Mouse (Mus musculus): ENCODE measurements around the gene 4931429L15Rik. TPM values are rescaled to one million over a fixed set of nuclear protein-coding genes. Genes with fewer than 3 reads are reported as not detected.

4931429L15Rik gene
- not detected for polyA plus RNA-seq (2015; fragmentation: Illumina TruSeq; extraction: RNeasy Lipid Tissue Mini Kit (QIAGEN cat#74804); ENCODE audit: insufficient read depth, low read depth, low replicate concordance)

DNA sequence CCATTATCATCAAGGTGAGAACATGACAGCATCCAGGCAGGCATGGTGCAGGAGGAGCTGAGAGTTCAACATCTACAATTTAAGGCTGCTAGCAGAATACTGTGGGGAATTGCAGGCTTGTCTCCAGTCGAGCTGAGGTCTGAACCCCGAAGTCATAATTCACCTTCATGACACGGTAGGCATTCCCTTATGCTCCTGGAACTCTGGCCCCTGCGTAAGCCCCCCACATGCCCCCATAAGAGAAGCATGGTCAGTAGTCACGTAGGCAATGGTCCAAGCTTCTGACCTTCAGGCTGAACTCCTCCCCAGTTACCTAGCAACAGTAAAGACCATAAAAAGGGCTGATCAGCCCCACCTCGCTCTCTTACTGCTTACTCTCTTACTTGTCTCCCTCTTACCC is at the start of gene 4931429L15Rik:
4931429L15Rik (minus strand) TSS at position 101 of the 400 bp plus-strand sequence.

DNA sequence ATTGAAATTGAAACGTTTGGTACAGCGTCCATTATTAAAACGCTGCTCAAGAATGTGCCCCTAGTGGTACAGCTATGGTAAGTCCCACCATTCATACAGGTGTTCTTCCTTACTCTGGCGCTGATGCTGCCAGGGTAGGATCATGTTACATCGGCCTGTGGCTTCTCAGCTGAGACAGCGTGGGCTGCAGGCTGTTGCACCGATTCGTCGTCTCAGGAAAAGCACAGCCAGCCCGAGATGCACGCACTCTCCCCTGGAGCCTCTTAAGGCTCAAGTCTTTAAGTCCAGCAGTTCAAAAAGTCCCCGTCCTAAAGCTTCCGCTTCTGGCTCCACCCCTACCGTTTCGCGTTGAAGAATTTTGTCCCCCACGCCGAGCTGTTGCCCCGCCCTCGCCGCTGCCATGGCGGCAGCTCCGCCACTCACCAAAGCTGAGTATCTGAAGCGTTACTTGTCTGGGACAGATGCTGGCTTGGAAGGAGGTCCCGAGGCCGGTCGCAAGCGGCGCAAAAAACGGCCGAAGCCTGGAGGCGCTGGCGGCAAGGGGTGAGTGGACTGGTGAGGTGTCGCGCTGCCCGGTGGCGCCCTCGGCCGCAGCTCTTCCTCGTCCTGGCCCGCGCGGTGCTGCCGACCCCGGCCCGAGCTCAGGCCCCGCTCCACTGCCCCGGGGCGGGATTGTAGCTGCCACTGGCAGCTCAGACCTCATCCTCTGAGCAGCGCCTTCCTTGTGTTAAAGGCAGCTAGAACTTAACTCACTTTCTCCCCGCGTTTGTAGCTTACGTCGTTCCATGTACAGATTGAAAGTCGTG is 37.0 kb downstream of the 4931429L15Rik start, which contains the start of gene Bud13:
Bud13 (plus strand) TSS at position 378 of the 806 bp plus-strand sequence.

DNA sequence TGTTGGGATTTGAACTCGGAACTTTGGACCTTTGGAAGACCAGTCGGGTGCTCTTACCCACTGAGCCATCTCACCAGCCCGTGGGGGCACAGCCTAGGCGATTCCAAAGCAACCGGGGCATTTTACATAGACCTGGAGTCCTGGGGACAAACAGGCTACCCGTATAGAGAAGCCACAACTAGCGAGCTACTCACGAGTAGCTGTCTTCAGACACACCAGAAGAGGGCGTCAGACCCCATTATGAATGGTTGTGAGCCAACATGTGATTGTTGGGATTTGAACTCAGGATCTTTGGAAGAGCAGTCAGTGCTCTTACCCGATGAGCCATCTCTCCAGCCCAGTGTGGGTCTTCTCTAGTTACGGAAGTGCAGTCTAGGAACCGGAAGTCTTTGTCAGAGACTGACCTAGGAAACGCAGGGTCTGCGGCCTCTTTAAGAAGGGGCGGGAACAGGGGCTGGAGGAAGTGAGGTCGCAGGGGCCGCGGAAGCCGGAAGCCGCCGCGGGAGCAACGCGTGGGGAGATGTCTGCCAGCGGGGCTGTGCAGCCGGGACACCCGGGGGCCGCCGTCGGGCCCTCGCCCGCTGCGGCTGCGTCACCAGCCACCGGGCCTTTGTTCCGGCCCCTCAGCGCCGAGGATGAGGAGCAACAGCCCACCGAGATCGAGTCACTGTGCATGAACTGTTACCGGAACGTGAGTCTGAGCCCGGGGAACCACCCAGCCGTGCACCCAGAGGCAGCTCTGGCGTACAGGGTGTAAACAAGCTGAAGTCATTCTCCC is 46.9 kb downstream of the 4931429L15Rik start, which contains the start of gene Zpr1:
Zpr1 (plus strand) TSS at position 388 of the 778 bp plus-strand sequence.

DNA sequence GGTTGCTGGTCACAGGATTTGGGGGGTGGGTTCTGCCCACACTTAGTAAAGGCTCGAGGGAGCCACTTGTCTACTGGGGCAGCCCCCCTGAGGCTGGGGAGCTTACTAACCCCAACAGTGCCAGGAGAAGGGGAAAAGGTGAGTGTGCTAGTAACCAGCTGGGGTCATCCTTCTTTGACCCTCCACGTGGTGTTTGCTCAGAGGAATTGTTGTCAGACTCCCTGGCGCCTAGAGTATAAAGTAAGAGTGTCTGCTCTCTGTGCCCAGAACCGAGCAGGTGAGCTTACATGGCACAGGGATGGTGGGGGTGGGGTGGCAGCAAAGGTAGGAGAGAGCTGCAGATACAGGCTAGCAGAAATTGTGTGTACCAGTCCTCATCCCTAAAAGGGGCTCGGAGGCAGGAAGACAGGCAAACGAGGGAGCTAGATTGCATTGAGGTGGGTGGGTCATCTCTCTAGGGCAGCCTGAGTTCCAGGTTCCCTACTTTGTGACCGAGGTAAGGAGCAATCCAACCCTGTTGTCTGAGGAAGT is 51.4 kb downstream of the 4931429L15Rik start, which contains the start of gene Apoa5:
Apoa5 (plus strand) TSS at position 291 of the 531 bp plus-strand sequence.

Other genes with a start within 250 kb of the 4931429L15Rik start
- gene Apoa1, start 91.4 kb downstream of the 4931429L15Rik start, polyA plus RNA-seq (2015; fragmentation: Illumina TruSeq; extraction: RNeasy Lipid Tissue Mini Kit (QIAGEN cat#74804); ENCODE audit: insufficient read depth, low read depth, low replicate concordance) = not detected
- not detected for gene Apoc3, start 84.3 kb downstream of the 4931429L15Rik start, polyA plus RNA-seq (2015; fragmentation: Illumina TruSeq; extraction: RNeasy Lipid Tissue Mini Kit (QIAGEN cat#74804); ENCODE audit: insufficient read depth, low read depth, low replicate concordance)
- not detected for gene Apoa4, start 79.3 kb downstream of the 4931429L15Rik start, polyA plus RNA-seq (2015; fragmentation: Illumina TruSeq; extraction: RNeasy Lipid Tissue Mini Kit (QIAGEN cat#74804); ENCODE audit: insufficient read depth, low read depth, low replicate concordance)
- not detected for gene Apoa5, start 51.4 kb downstream of the 4931429L15Rik start, polyA plus RNA-seq (2015; fragmentation: Illumina TruSeq; extraction: RNeasy Lipid Tissue Mini Kit (QIAGEN cat#74804); ENCODE audit: insufficient read depth, low read depth, low replicate concordance)
- 10.3 TPM for gene Zpr1, start 46.9 kb downstream of the 4931429L15Rik start, polyA plus RNA-seq (2015; fragmentation: Illumina TruSeq; extraction: RNeasy Lipid Tissue Mini Kit (QIAGEN cat#74804); ENCODE audit: insufficient read depth, low read depth, low replicate concordance)
- 5.6 TPM for gene Bud13, start 37.0 kb downstream of the 4931429L15Rik start, polyA plus RNA-seq (2015; fragmentation: Illumina TruSeq; extraction: RNeasy Lipid Tissue Mini Kit (QIAGEN cat#74804); ENCODE audit: insufficient read depth, low read depth, low replicate concordance)

Measured in pancreas, adult 10 weeks (tissue).